In the genomic region with DNA sequence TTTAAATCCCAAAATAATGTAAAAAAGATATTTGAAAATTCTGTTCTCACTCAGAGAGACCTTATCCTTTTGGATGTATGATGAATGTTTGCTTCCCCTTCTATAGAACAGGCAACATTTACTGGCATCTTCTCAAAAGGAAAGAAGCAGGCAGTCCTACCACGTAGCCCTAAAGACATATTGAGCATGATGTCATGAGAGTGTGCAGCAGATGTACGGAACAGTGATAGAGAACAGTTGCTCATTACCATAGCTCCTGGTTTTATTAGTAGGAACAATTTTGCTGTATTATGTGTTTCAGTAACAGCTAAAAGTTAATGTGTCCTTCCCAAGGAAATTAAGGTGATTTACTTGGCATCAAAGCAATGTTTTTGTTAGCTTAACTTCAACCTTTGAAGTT, we compare ENCODE assay signal across 13 mouse cellular contexts. TPM values are rescaled to one million over a fixed set of nuclear protein-coding genes. Genes with fewer than 3 reads are reported as not detected.
"Had no signal": no experiment of that assay in that cellular context is flagged by ENCODE, and none has a peak within 500 bp of the region (broad histone marks: within the 10 kb centered on the region; RNA-seq: fewer than 3 reads in every experiment).

No protein-coding gene starts in this region.

- DNase-seq: lung, adult 18-20 months; lung, embryonic 14.5 days; lung, postnatal 10 days; right cerebral cortex, adult 18-20 months; right cerebral cortex, postnatal 25 days; right cerebral cortex, postnatal 4 days; spleen, adult 18-20 months; thymus, adult 2 months; thymus, postnatal 25 days had no signal

RNA-seq across cellular contexts. Expression of a gene that starts 49.0 kb away (rescaled TPM):
- total RNA-seq: megakaryocyte progenitor cell, adult 5-6 weeks; midbrain, postnatal 0 days; monocyte, adult 5-6 weeks; neutrophil, adult 5-6 weeks had no signal
